Mouse (Mus musculus): ENCODE results near the gene Itprid2.

Gene Itprid2

DNA sequence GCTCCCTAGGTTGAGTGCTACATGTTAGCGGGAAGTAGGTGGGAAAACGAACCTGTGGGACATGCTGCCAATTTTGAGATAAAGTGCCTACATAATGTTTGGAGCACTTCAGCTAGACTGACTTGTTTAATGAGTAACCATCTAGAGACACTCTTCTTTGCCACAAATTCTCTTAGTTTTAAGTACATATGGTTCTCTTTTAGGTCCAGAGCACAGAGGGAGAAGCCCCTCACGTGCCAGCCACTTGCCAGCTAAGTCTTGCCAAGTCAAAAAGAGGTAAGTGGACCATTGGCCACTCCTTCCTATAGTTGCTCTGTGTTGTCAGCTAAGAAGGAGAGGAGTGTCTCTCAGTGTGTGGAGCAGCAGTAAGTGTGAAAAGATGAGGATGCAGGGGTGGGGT, 16.0 kb downstream of the Itprid2 start:
- DNase-seq (ENCODE audit: low spot score), result no peak

- DNase-seq (ENCODE audit: low spot score), result no peak
These were observed 16.5 kb downstream of the Itprid2 start for GRCm38 (mm10) chr2:79651701-79652100.

DNA sequence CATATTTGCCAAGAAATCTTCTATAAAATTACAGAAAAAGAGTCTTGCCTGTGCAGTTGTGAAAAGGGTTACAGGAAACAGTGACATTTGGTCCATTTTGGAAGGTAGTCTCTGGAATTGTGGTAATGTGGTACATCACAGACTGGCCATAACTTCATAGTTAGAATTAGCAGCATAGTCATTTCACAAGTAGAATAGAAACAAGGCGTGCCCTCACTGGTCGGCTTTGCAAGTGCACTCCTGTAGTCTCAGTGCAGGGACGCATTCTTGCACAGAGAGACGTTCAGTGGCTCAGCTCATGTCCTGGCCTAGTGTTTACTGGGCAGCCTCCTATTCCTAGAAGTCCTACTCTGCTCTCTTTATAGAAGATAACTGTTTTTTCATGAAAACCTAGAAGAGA, 17.4 kb downstream of the Itprid2 start:
- DNase-seq (ENCODE audit: low spot score), result no peak

DNA sequence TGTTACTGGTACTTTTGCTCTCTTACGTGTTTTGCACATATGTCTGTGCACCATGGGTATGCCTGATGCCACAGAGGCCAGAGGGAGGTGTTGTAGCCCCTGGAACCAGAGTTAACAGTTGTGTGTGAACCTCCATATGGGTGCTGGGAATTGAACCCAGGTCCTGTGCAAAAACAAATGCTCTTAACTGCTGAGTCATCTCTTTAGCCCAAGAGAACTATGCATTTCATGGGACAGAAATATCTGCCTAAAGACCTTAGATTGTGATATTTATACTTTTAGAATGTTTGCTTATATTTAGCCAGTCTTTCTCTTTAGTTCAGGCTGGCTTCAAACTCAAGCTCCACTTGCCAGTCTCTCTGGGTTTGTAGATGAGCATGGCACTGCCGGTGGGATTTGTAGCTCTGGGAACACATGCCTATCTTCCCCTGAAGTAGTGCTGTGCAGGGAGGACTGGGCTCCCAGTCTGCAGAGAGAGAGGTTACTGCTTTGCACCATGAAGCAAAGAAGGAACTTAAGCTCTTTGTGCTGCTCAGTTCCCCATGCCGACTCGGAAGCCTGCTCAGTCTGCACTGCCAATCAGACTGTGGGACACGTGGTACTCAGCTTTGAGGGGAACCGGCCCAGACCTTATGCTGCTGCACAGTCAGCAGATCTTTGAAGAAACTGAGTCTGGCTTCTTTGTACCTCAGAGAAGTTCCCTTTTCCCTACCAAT, 18.1 kb downstream of the Itprid2 start:
- DNase-seq (ENCODE audit: low spot score), result no peak

DNA sequence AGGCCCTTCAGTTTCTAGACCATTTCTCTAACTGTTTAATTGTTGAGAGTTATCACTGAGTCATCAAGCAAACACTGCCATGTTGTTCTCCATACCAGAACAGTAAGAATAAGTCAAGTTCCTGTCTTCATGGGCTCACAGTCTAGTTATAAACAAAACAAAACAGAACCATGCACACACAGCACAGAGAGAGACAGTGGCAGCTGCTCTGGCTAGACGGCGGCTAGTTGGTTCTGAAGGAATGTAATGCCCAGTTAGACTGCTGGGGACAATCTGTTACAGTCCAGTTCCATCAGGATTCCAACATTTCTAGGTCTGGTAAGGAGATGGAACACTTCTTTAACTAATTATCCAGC, 18.6 kb downstream of the Itprid2 start:
- no peak for DNase-seq (ENCODE audit: low spot score)

GRCm38 (mm10) chr2:79657062-79657461, 21.9 kb downstream of the Itprid2 start:
- no peak for DNase-seq (ENCODE audit: low spot score)

GRCm38 (mm10) chr2:79660417-79661185, 25.4 kb downstream of the Itprid2 start:
- DNase-seq (ENCODE audit: low spot score), result peak; percentile 31

- peak; percentile 47 for DNase-seq (ENCODE audit: low spot score)
These were observed 26.4 kb downstream of the Itprid2 start for GRCm38 (mm10) chr2:79661486-79662104.

DNA sequence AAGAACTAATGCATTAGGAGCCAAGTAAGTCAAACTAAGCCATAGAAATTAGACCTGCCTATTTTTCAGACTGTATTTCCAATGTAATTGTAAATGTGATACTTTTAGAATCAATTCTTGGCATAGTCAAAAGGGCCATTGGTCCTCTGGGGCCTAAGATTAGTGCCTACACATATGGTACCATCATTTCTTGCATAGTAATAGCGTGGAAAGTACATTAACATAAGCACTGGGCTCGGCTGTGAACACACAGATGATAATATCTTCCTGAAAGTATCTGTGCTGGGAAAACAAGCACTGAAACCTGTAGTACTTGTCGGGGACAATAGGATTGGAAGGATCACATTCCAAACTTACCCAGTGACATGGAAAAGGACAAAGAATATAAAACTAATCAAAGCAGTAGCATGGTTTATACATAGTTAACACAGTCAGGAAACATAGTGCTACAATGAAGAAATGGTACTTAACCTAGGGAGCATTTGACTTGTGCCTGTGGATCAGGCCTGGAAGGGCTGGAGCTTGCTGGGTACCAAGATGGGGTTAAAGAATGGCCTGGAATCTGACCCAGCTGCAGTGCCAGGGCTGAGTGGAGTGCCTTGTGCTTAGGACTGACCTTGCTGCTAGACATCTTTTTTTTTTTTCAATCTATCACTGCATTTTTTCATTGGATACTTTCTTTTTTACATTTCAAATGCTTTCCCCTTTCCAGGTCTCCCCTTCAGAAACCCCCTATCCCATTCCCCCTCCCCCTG, 29.6 kb downstream of the Itprid2 start:
- DNase-seq (ENCODE audit: low spot score), result no peak

- no peak for DNase-seq (ENCODE audit: low spot score)
These were observed 30.3 kb downstream of the Itprid2 start for GRCm38 (mm10) chr2:79665492-79665891.

GRCm38 (mm10) chr2:79675266-79675665, 40.1 kb downstream of the Itprid2 start:
- no peak for DNase-seq (ENCODE audit: low spot score)

- DNase-seq (ENCODE audit: low spot score), result no peak
These were observed 42.6 kb downstream of the Itprid2 start for GRCm38 (mm10) chr2:79677663-79678257.

- DNase-seq (ENCODE audit: low spot score), result no peak
These were observed 46.5 kb downstream of the Itprid2 start for GRCm38 (mm10) chr2:79681672-79682071.

DNA sequence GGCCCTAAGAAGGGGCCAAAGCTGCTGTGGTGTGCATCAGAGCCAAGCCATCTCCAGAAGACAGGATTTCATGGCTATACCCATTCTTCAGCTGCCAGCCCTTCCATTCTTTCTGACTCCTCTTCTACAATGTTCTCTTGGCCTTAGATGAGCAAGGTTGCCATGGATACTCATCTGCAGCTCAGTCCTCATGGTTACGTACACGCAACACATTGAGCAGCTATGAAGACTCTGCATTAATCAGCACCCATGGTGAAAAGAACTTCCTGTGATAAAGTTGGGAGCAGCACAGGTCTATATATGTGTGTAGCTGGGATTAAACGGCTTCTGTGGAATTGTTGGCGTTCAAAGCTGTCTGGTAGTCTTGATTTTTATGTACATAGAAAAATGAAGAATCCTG, 48.1 kb downstream of the Itprid2 start:
- DNase-seq (ENCODE audit: low spot score), result no peak

GRCm38 (mm10) chr2:79690838-79691237, 55.7 kb downstream of the Itprid2 start:
- DNase-seq (ENCODE audit: low spot score), result no peak

DNA sequence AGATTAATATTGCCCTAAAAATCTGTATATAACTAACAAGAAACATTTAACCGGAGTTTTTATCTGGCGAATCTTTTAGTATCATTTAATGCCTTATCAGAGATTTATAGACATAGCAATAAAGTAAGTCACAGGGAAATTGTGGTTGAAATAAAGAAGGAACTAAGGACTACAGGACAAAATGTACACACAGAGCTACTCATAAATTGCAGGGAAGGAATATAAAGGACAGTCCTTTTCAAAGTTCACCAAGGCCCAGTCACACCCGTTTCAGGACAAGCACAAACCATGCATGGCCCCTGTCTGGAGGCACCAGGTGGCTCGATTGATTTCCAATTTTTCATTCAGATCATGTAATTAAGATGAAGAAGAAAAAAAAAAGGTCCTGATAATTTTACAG, 60.0 kb downstream of the Itprid2 start:
- DNase-seq (ENCODE audit: low spot score), result no peak

- DNase-seq (ENCODE audit: low spot score), result no peak
These were observed 60.8 kb downstream of the Itprid2 start for GRCm38 (mm10) chr2:79695939-79696338.

DNA sequence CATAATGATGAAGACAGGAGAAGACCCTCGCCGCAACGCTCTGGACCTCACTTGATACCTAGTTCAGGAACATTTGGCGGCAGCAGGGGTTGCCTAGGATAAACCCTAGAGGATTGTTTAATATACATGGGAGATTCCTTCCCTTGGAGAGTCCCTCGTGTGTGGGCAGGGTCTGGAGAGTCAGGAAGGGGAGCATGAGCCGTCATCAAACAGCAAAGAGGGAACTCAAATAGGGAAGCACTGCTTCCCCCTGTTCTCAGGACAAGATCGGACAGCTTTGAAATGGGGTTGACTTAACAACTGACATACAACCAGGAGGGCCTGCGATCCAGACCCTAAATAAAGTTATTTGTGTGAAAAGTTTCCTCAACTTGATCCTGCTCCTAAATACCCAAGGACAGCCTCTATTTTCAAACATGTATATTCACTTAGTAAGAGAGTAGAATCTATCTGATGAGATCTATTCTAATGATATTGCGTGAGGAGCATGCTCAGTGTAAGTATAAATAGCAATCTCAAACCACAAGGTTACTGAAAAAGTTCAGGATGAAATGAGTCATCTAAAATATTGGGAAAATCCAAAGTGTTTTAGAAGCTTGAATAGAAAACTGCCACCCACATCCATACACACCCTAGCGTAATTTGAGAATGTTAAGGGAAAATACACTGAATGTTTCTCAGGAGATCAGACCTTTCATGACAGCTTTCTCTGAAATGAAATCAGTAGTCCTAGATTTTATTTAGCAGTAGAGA, 61.5 kb downstream of the Itprid2 start:
- no peak for DNase-seq (ENCODE audit: low spot score)

DNA sequence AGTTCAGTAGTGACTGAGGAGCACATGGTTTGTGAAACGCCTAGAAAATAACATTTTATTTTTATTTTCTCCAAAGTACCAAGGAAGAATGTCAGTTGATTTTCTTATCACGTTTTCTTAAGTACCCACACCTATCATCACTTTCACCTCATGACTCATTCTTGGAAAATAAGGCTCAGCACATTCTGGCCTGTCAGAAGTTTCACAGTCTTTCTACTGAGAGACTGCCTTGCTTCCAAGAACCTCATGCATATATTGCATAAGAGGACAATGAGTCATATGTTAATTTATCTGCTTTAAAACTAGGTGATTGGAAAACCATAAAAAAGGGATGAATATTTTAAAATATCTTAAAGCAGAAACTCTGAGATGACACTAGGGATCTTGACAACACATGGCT, 63.0 kb downstream of the Itprid2 start:
- no peak for DNase-seq (ENCODE audit: low spot score)

- no peak for DNase-seq (ENCODE audit: low spot score)
These were observed 69.6 kb downstream of the Itprid2 start for GRCm38 (mm10) chr2:79704773-79705172.

GRCm38 (mm10) chr2:79707575-79707974, 72.4 kb downstream of the Itprid2 start, which contains the start of gene Ppp1r1c:
Gene Ppp1r1c (plus strand): TSS chr2:79707780.
- DNase-seq (ENCODE audit: low spot score), result peak; percentile 37
